26 mouse cellular contexts compared by ENCODE assay signal in genomic region chr7:67994346-67994858, GRCm38 (mm10). TPM values are rescaled to one million over a fixed set of nuclear protein-coding genes. Genes with fewer than 3 reads are reported as not detected.
DNase-seq lines count a peak whose midpoint lies in the region; ATAC-seq lines count a peak whose summit lies in the region.
"Had no signal": no experiment of that assay in that cellular context is flagged by ENCODE, and none has a peak within 500 bp of the region (broad histone marks: within the 10 kb centered on the region; RNA-seq: fewer than 3 reads in every experiment).

No protein-coding gene starts in this region.

- 77% methylated on average over 7 of the region's 7 CpGs for WGBS in embryonic facial prominence, embryonic 12.5 days
- WGBS in embryonic facial prominence, embryonic 10.5 days = 80% methylated on average over 7 of the region's 7 CpGs

- no peaks in the 10 kb centered on the region for H3K9me3 ChIP-seq in embryonic facial prominence, embryonic 12.5 days
- no peaks in the 10 kb centered on the region for H3K9me3 ChIP-seq in embryonic facial prominence, embryonic 10.5 days
- H3K9me3 ChIP-seq: forebrain, embryonic 15.5 days; heart, embryonic 15.5 days; limb, embryonic 10.5 days; limb, embryonic 15.5 days; liver, embryonic 13.5 days; neural tube, embryonic 13.5 days; stomach, embryonic 15.5 days had no signal

- no peak overlapping the region for H3K4me3 ChIP-seq in embryonic facial prominence, embryonic 12.5 days
- no peak overlapping the region for H3K4me3 ChIP-seq in embryonic facial prominence, embryonic 10.5 days
- H3K4me3 ChIP-seq: forebrain, embryonic 15.5 days; heart, embryonic 15.5 days; limb, embryonic 10.5 days; limb, embryonic 15.5 days; liver, embryonic 13.5 days; neural tube, embryonic 13.5 days; stomach, embryonic 15.5 days had no signal

- H3K4me1 ChIP-seq in embryonic facial prominence, embryonic 12.5 days = peaks cover 51% of the 10 kb centered on the region
- peaks cover 56% of the 10 kb centered on the region for H3K4me1 ChIP-seq in embryonic facial prominence, embryonic 10.5 days

- 0 out of 2 replicates have a peak overlapping the region, but pooled peaks have one; percentile 17 for H3K27ac ChIP-seq in embryonic facial prominence, embryonic 12.5 days
- no peak overlapping the region for H3K27ac ChIP-seq in embryonic facial prominence, embryonic 10.5 days (replicated peaks)
- H3K27ac ChIP-seq: forebrain, embryonic 15.5 days; heart, embryonic 15.5 days; kidney, postnatal 0 days; limb, embryonic 10.5 days; limb, embryonic 15.5 days; liver, embryonic 13.5 days; macrophage; neural tube, embryonic 13.5 days; stomach, embryonic 15.5 days had no signal

- no peaks in the 10 kb centered on the region for H3K27me3 ChIP-seq in embryonic facial prominence, embryonic 12.5 days
- H3K27me3 ChIP-seq in embryonic facial prominence, embryonic 10.5 days (replicated peaks; ENCODE audit: low read depth, poor library complexity, severe bottlenecking) = no peaks in the 10 kb centered on the region
- no peaks in the 10 kb centered on the region for H3K27me3 ChIP-seq in splenic B cell, adult 2 months (ENCODE audit: control insufficient read depth, insufficient read depth, low read length, poor library complexity, severe bottlenecking)
- H3K27me3 ChIP-seq: forebrain, embryonic 15.5 days; heart, embryonic 15.5 days; limb, embryonic 15.5 days; liver, embryonic 13.5 days; neural tube, embryonic 13.5 days; stomach, embryonic 15.5 days had no signal

- H3K36me3 ChIP-seq in embryonic facial prominence, embryonic 12.5 days = no peaks in the 10 kb centered on the region
- 0 out of 2 replicates have a peak, but pooled peaks cover 5% of the 10 kb centered on the region for H3K36me3 ChIP-seq in embryonic facial prominence, embryonic 10.5 days (replicated peaks)
- no peaks in the 10 kb centered on the region for H3K36me3 ChIP-seq in splenic B cell, adult 2 months (ENCODE audit: control insufficient read depth, insufficient read depth, low read length, poor library complexity, severe bottlenecking)
- H3K36me3 ChIP-seq: forebrain, embryonic 15.5 days; heart, embryonic 15.5 days; limb, embryonic 15.5 days; liver, embryonic 13.5 days; neural tube, embryonic 13.5 days; stomach, embryonic 15.5 days had no signal

- H3K9ac ChIP-seq in embryonic facial prominence, embryonic 12.5 days = no peak overlapping the region
- H3K9ac ChIP-seq: forebrain, embryonic 15.5 days; heart, embryonic 15.5 days; limb, embryonic 15.5 days; liver, embryonic 13.5 days; neural tube, embryonic 13.5 days; stomach, embryonic 15.5 days had no signal

- no peak for DNase-seq in embryonic facial prominence, embryonic 10.5 days (ENCODE audit: low spot score)
- DNase-seq in thymus, postnatal 25 days = peak; percentile 13
- no peak for DNase-seq in thymus, postnatal 36 days
- DNase-seq in splenic B cell, adult 2 months (ENCODE audit: low read depth, low spot score) = peak; percentile 7
- no peak for DNase-seq in left cerebral cortex, adult 11 months (ENCODE audit: low spot score)
- DNase-seq in left cerebral cortex, adult 9 months (ENCODE audit: low spot score in 2 of 2) = no peak
- DNase-seq: adrenal gland, adult 8-10 months; cerebellum, adult 8-10 months; cerebellum, postnatal 25 days; kidney, adult 8-10 months; kidney, postnatal 4 days; liver, embryonic 13.5 days; lung, adult 18-20 months had no signal

- ATAC-seq in embryonic facial prominence, embryonic 12.5 days (ENCODE audit: insufficient number of reproducible peaks, insufficient read depth, low FRiP score, low TSS enrichment) = no peak
- peak; percentile 28; the same call in 1 of the 2 replicates for ATAC-seq in granulocyte monocyte progenitor cell, adult 5-6 weeks (replicated peaks; ENCODE audit: poor library complexity, severe bottlenecking)
- ATAC-seq: forebrain, embryonic 15.5 days; hindbrain, embryonic 16.5 days; intestine, embryonic 16.5 days; lung, postnatal 0 days had no signal

- H3K4me2 ChIP-seq in embryonic facial prominence, embryonic 12.5 days (replicated peaks) = no peak overlapping the region
- H3K4me2 ChIP-seq: forebrain, embryonic 15.5 days; heart, embryonic 15.5 days; limb, embryonic 15.5 days; liver, embryonic 13.5 days; neural tube, embryonic 13.5 days; stomach, embryonic 15.5 days had no signal

RNA-seq across cellular contexts. Expression of gene Igf1r, which starts 41.8 kb away (rescaled TPM):
- 36.5 and 36.6 TPM in 2 replicates for polyA plus RNA-seq in embryonic facial prominence, embryonic 12.5 days (2016; fragmentation: Nextera tagmentation; extraction: Ambion mirVana)
- polyA plus RNA-seq in embryonic facial prominence, embryonic 10.5 days (2016; fragmentation: Nextera tagmentation; extraction: Ambion mirVana) = 22.6 and 25.2 TPM in 2 replicates
- total RNA-seq in granulocyte monocyte progenitor cell, adult 5-6 weeks (2014; fragmentation: Nextera tagmentation) = 59.2 and 59.7 TPM in 2 replicates
- total RNA-seq in granulocyte monocyte progenitor cell, adult 5-6 weeks (2017) = 27.9 and 29.4 TPM in 2 replicates

Comparison
In these comparisons a context has a peak if more than half of its experiments do, and no peak if none do; other contexts are left out.
1. DNase-seq: peak in thymus, postnatal 25 days (single experiment) and splenic B cell, adult 2 months (single experiment); none in embryonic facial prominence, embryonic 10.5 days (single experiment), thymus, postnatal 36 days (0 of 2), left cerebral cortex, adult 11 months (single experiment) and left cerebral cortex, adult 9 months (0 of 2).